Comparison of ENCODE assay signal across 8 mouse cellular contexts in genomic region chr12:76004697-76005249, GRCm38 (mm10).
DNase-seq lines count a peak whose midpoint lies in the region; ATAC-seq and TF ChIP-seq lines count a peak whose summit lies in the region.

No protein-coding gene starts in this region.

- H3K4me1 ChIP-seq in kidney, embryonic 16.5 days (ENCODE audit: insufficient read depth, low read length): no peaks in the 10 kb centered on the region
- peaks cover 8% of the 10 kb centered on the region; the same call in 1 of the 2 replicates for H3K4me1 ChIP-seq in midbrain, embryonic 12.5 days

- H3K4me2 ChIP-seq in kidney, embryonic 16.5 days (replicated peaks; ENCODE audit: low read depth, low read length): no peak overlapping the region
- H3K4me2 ChIP-seq in midbrain, embryonic 12.5 days (replicated peaks): no peak overlapping the region

- DNase-seq in A20 (ENCODE audit: low read depth, low spot score): peak; percentile 80
- DNase-seq in NIH3T3 (ENCODE audit: low read depth): peak; percentile 35
- DNase-seq in gastrocnemius, adult 2 months: peak; percentile 70
- peak; percentile 40 to 67 for DNase-seq in urinary bladder, postnatal 4 days (ENCODE audit: low spot score in 2 of 2)
- DNase-seq in right cerebral cortex, postnatal 14 days: no peak
- DNase-seq in frontal cortex, adult 2 months (ENCODE audit: extremely low spot score in 1 of 2, low spot score in 1 of 2): no peak

- no peak overlapping the region for H3K9ac ChIP-seq in kidney, embryonic 16.5 days (replicated peaks; ENCODE audit: low read length)
- no peak overlapping the region for H3K9ac ChIP-seq in midbrain, embryonic 12.5 days (replicated peaks)

- intact Hi-C loops in gastrocnemius, adult 2 months (cut with DNase I): no loop called here

- H3K4me3 ChIP-seq in gastrocnemius, adult 2 months: peak overlapping the region; percentile 48
- no peak overlapping the region for H3K4me3 ChIP-seq in kidney, embryonic 16.5 days (ENCODE audit: low read length)
- H3K4me3 ChIP-seq in midbrain, embryonic 12.5 days: no peak overlapping the region

- peak; percentile 65; the same call in 1 of the 2 replicates for ATAC-seq in kidney, embryonic 16.5 days (ENCODE audit: low FRiP score, low TSS enrichment)
- peak; percentile 98 for ATAC-seq in midbrain, embryonic 12.5 days (ENCODE audit: low FRiP score, low read depth)

- TF ChIP-seq CTCF in gastrocnemius, adult 2 months (IDR thresholded peaks at IDR 0.05): no peak

- H3K36me3 ChIP-seq in kidney, embryonic 16.5 days (ENCODE audit: insufficient read depth, low read length): peaks cover 34% of the 10 kb centered on the region
- H3K36me3 ChIP-seq in midbrain, embryonic 12.5 days: peaks cover 54% of the 10 kb centered on the region

- WGBS in kidney, embryonic 16.5 days: 47% methylated on average over 9 of the region's 9 CpGs
- WGBS in midbrain, embryonic 12.5 days: 45% methylated on average over 9 of the region's 9 CpGs

- no peaks in the 10 kb centered on the region for H3K27me3 ChIP-seq in kidney, embryonic 16.5 days (ENCODE audit: insufficient read depth, low read length)
- no peaks in the 10 kb centered on the region for H3K27me3 ChIP-seq in midbrain, embryonic 12.5 days

- no peaks in the 10 kb centered on the region for H3K9me3 ChIP-seq in kidney, embryonic 16.5 days (ENCODE audit: low read length)
- H3K9me3 ChIP-seq in midbrain, embryonic 12.5 days: no peaks in the 10 kb centered on the region

- peak overlapping the region; percentile 51 for H3K27ac ChIP-seq in gastrocnemius, adult 2 months
- no peak overlapping the region for H3K27ac ChIP-seq in kidney, embryonic 16.5 days (ENCODE audit: low read length)
- 0 out of 2 replicates have a peak overlapping the region, but pooled peaks have one; percentile 10 for H3K27ac ChIP-seq in midbrain, embryonic 12.5 days (replicated peaks)

Comparison
In these comparisons a context has a peak if more than half of its experiments do, and no peak if none do; other contexts are left out.
1. DNase-seq: peak in A20 (single experiment), NIH3T3 (single experiment), gastrocnemius, adult 2 months (single experiment) and urinary bladder, postnatal 4 days (2 of 2); none in right cerebral cortex, postnatal 14 days (single experiment) and frontal cortex, adult 2 months (0 of 2).